Mouse (Mus musculus): ENCODE measurements around the gene Sulf2. TPM values are rescaled to one million over a fixed set of nuclear protein-coding genes. Genes with fewer than 3 reads are reported as not detected.

The Sulf2 gene
- total and polyA plus RNA-seq, 3 experiments = not detected

- no peak for TF ChIP-seq ETS1 (IDR thresholded peaks at IDR 0.05; ENCODE audit: low read depth, low read length)
- TF ChIP-seq MYC (IDR thresholded peaks at IDR 0.05; ENCODE audit: low read depth, low read length) = no peak
- no peak for TF ChIP-seq MAFK (IDR thresholded peaks at IDR 0.05; ENCODE audit: borderline replicate concordance, low read depth, low read length)
- no peak for TF ChIP-seq RAD21 (IDR thresholded peaks at IDR 0.05; ENCODE audit: low read depth, low read length)
- TF ChIP-seq EP300 (IDR thresholded peaks at IDR 0.05; ENCODE audit: low read depth in 1 of 2, low read length in 2 of 2) = no peak
- no peak for TF ChIP-seq HCFC1 (IDR thresholded peaks at IDR 0.05; ENCODE audit: low read depth, low read length)
- no peak for TF ChIP-seq USF1 (IDR thresholded peaks at IDR 0.05; ENCODE audit: low read depth, low read length)
- TF ChIP-seq SMC3 (IDR thresholded peaks at IDR 0.05; ENCODE audit: low read depth, low read length) = no peak
- TF ChIP-seq CHD2 (IDR thresholded peaks at IDR 0.05; ENCODE audit: low read length) = no peak
- no peak for TF ChIP-seq TBP (IDR thresholded peaks at IDR 0.05; ENCODE audit: low read depth, low read length)
- TF ChIP-seq ZMIZ1 (IDR thresholded peaks at IDR 0.05; ENCODE audit: low read depth, low read length) = no peak
- TF ChIP-seq MXI1 (IDR thresholded peaks at IDR 0.05; ENCODE audit: low read depth, low read length) = no peak
- TF ChIP-seq GABPA (IDR thresholded peaks at IDR 0.05; ENCODE audit: low read depth, low read length) = no peak
- TF ChIP-seq BHLHE40 (IDR thresholded peaks at IDR 0.05; ENCODE audit: borderline replicate concordance, low read depth, low read length) = no peak
- TF ChIP-seq UBTF (IDR thresholded peaks at IDR 0.05; ENCODE audit: borderline replicate concordance, insufficient read depth, low read depth, low read length) = no peak
- no peak for TF ChIP-seq MAX (IDR thresholded peaks at IDR 0.05; ENCODE audit: low read length)
- TF ChIP-seq TAL1 (IDR thresholded peaks at IDR 0.05; ENCODE audit: low read length) = no peak
- TF ChIP-seq NRF1 (IDR thresholded peaks at IDR 0.05; ENCODE audit: insufficient read depth, low read depth, low read length, poor library complexity, severe bottlenecking) = no peak
- Histone ChIP-seq H3K27ac (ENCODE audit: control insufficient read depth, low read depth, low read length) (no peak overlapping the region), H3K4me1 (ENCODE audit: control insufficient read depth in 1 of 2, insufficient read depth in 2 of 2, low read length in 2 of 2) (no peaks in the 10 kb centered on the region), H3K4me3 (ENCODE audit: control insufficient read depth in 1 of 2, insufficient read depth in 1 of 2, low read depth in 2 of 2, low read length in 2 of 2) (no peak overlapping the region), H3K9me3 (replicated peaks; ENCODE audit: insufficient read depth, low read length) (no peaks in the 10 kb centered on the region), H3K79me2 (ENCODE audit: control insufficient read depth, insufficient read depth, low read length, poor library complexity) (no peaks in the 10 kb centered on the region), H3K27me3 (ENCODE audit: control insufficient read depth in 1 of 2, insufficient read depth in 2 of 2, low read length in 2 of 2) (no peaks in the 10 kb centered on the region), H3K9ac (ENCODE audit: control insufficient read depth, low read depth, low read length, poor library complexity, severe bottlenecking) (no peak overlapping the region), H3K36me3 (ENCODE audit: control insufficient read depth in 1 of 2, insufficient read depth in 2 of 2, low read length in 2 of 2) (no peaks in the 10 kb centered on the region)
- no peak for DNase-seq (ENCODE audit: low read depth, low spot score)
Measured at GRCm38 (mm10) chr2:166163252-166163651, 7.8 kb upstream of the Sulf2 start.

- Histone ChIP-seq H3K27ac (ENCODE audit: control insufficient read depth, low read depth, low read length) (no peak overlapping the region), H3K27me3 (ENCODE audit: control insufficient read depth in 1 of 2, insufficient read depth in 2 of 2, low read length in 2 of 2) (no peaks in the 10 kb centered on the region), H3K79me2 (ENCODE audit: control insufficient read depth, insufficient read depth, low read length, poor library complexity) (no peaks in the 10 kb centered on the region), H3K4me3 (ENCODE audit: control insufficient read depth in 1 of 2, insufficient read depth in 1 of 2, low read depth in 2 of 2, low read length in 2 of 2) (no peak overlapping the region), H3K4me1 (ENCODE audit: control insufficient read depth in 1 of 2, insufficient read depth in 2 of 2, low read length in 2 of 2) (no peaks in the 10 kb centered on the region), H3K36me3 (ENCODE audit: control insufficient read depth in 1 of 2, insufficient read depth in 2 of 2, low read length in 2 of 2) (no peaks in the 10 kb centered on the region), H3K9ac (ENCODE audit: control insufficient read depth, low read depth, low read length, poor library complexity, severe bottlenecking) (no peak overlapping the region), H3K9me3 (replicated peaks; ENCODE audit: insufficient read depth, low read length) (no peaks in the 10 kb centered on the region)
- no peak for TF ChIP-seq KAT2A (conservative IDR thresholded peaks at IDR 0.05; ENCODE audit: low read depth, low read length)
- no peak for DNase-seq (ENCODE audit: low read depth, low spot score)
Measured at GRCm38 (mm10) chr2:166162160-166162559, 6.7 kb upstream of the Sulf2 start.
